Mouse (Mus musculus) CH12.LX (cell line): Measurements from ENCODE around the gene Efr3b.

Experiments
- CHD1 ChIP-seq: IDR thresholded peaks from 2 replicates; pipeline ENCODE4 v1.6.1; 2012; ENCODE audit warnings: low read depth, low read length, improper control_type of control experiment, inconsistent platforms
- CTCF ChIP-seq, 2 experiments: IDR thresholded peaks in 1 of 2; conservative IDR thresholded peaks in 1 of 2; 2 replicates each; pipeline ENCODE4 v1.5.1; 2011 to 2012; ENCODE audit warnings: low read depth in 2 of 2, low read length in 2 of 2, improper control_type of control experiment in 1 of 2, inconsistent platforms in 1 of 2, mild to moderate bottlenecking in 1 of 2, moderate library complexity in 1 of 2
- JUN ChIP-seq: IDR thresholded peaks from 2 replicates; pipeline ENCODE4 v1.6.1; 2011; ENCODE audit warnings: low read depth, mild to moderate bottlenecking, low read length, improper control_type of control experiment, moderate library complexity; ENCODE audit not compliant: insufficient read depth
- JUND ChIP-seq: conservative IDR thresholded peaks from 2 replicates; pipeline ENCODE4 v1.6.1; 2011; ENCODE audit warnings: low read depth, low read length, improper control_type of control experiment
- KAT2A ChIP-seq: IDR thresholded peaks from 2 replicates; pipeline ENCODE4 v1.6.1; 2012; ENCODE audit warnings: low read length, improper control_type of control experiment, inconsistent platforms; ENCODE audit not compliant: insufficient replicate concordance
- MXI1 ChIP-seq: IDR thresholded peaks from 2 replicates; pipeline ENCODE4 v1.6.1; 2011; ENCODE audit warnings: mild to moderate bottlenecking, low read depth, low read length, improper control_type of control experiment
- PAX5 ChIP-seq: IDR thresholded peaks from 2 replicates; pipeline ENCODE4 v1.6.1; 2012; ENCODE audit warnings: low read length, inconsistent platforms, mixed read lengths
- POLR2A ChIP-seq: IDR thresholded peaks from 2 replicates; pipeline ENCODE4 v1.6.1; 2011; ENCODE audit warnings: low read depth, mild to moderate bottlenecking, improper control_type of control experiment, low read length
- POLR2AphosphoS2 ChIP-seq: IDR thresholded peaks from 2 replicates; pipeline ENCODE4 v1.6.1; 2011; ENCODE audit warnings: low read depth, low read length, improper control_type of control experiment
- RCOR1 ChIP-seq: conservative IDR thresholded peaks from 2 replicates; pipeline ENCODE4 v1.6.1; 2012; ENCODE audit warnings: low read depth, mild to moderate bottlenecking, inconsistent platforms, low read length, improper control_type of control experiment
- SIN3A ChIP-seq: IDR thresholded peaks from 2 replicates; pipeline ENCODE4 v1.6.1; 2012; ENCODE audit warnings: low read length, improper control_type of control experiment, inconsistent platforms
- USF1 ChIP-seq: IDR thresholded peaks from 2 replicates; pipeline ENCODE4 v1.6.1; 2014; ENCODE audit warnings: low read depth, mild to moderate bottlenecking, inconsistent platforms, low read length, improper control_type of control experiment
- ZNF384 ChIP-seq: IDR thresholded peaks from 2 replicates; pipeline ENCODE4 v1.6.1; 2012; ENCODE audit warnings: low read depth, low read length, improper control_type of control experiment, inconsistent platforms

DNA sequence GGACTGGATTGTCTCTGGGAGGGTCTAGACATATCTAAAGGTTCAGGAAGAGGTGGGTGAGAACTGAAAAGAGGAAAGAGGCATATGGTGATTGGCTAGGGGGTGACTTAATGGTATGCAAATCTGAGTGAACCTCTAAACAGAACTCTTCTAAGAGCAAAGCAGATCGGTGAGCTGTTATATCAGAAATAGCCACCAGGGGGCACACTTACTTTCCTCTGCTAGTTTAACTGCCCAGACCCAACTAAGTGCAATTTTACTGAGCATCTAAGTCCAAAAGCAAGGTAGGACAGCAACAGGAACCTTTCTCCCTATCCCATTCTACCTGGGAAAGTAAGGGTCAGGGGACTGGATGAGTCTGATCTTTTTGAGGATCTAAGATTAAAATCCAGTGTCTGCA is 55.0 kb downstream of the Efr3b start:
- TF ChIP-seq CHD1, result no peak
- TF ChIP-seq POLR2AphosphoS2, result no peak
- TF ChIP-seq RCOR1, result no peak
- TF ChIP-seq POLR2A, result no peak
- no peak for TF ChIP-seq SIN3A
- TF ChIP-seq CTCF (conservative IDR thresholded peaks at IDR 0.05 in 1 of 2, IDR thresholded peaks at IDR 0.05 in 1 of 2; ENCODE audit: low read depth in 2 of 2, low read length in 2 of 2), result peak; percentile 81 to 93
- TF ChIP-seq KAT2A, result no peak
- TF ChIP-seq ZNF384, result no peak
- no peak for TF ChIP-seq USF1
- no peak for TF ChIP-seq JUN
- TF ChIP-seq JUND, result no peak
- TF ChIP-seq PAX5, result no peak
- TF ChIP-seq MXI1, result no peak
